Mouse (Mus musculus): Measurements from ENCODE around the gene Dcun1d4. TPM values are rescaled to one million over a fixed set of nuclear protein-coding genes. Genes with fewer than 3 reads are reported as not detected.
"Not testable (repeated sequence)": the region's sequence is repeated elsewhere in the genome, so short reads cannot be mapped to it uniquely, and the experiment has no call there.

Dcun1d4 gene
- total RNA-seq, 1 experiment = 14.9 TPM

- H3K4me1 ChIP-seq (ENCODE audit: control insufficient read depth in 2 of 2, insufficient read depth in 2 of 2, low read length in 2 of 2, poor library complexity in 1 of 2) = no peaks in the 10 kb centered on the region; a peak in 1 of 4 replicates
- no peak for DNase-seq (ENCODE audit: low read depth, low spot score)
Measured at GRCm38 (mm10) chr5:73573789-73574188, 93.0 kb downstream of the Dcun1d4 start.

DNA sequence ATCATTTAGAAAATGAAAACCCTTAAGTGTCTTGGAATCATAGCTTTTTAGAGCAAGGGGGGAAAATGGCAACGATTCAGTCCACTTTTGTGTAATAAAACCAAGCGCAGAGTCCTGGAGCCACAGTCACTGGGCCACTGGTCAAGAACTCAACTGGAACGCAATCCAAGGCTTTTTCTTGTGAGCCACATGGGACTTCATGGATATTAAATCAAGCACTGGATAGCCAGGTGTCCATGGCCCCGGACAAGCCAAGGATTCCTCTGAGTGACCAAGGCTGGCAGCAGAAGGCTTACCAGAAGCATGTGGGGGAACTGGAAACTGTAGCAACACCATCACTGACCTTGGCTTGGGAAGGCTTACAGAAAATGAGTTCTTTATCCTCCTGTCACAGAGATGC, 93.8 kb downstream of the Dcun1d4 start:
- no peak for TF ChIP-seq CHD2 (IDR thresholded peaks at IDR 0.05; ENCODE audit: low read depth, low read length)
- no peak for TF ChIP-seq HCFC1 (IDR thresholded peaks at IDR 0.05; ENCODE audit: borderline replicate concordance, insufficient read depth, low read length)
- TF ChIP-seq MAFK (IDR thresholded peaks at IDR 0.05; ENCODE audit: insufficient read depth, low read depth, low read length) = no peak
- no peak for TF ChIP-seq ZNF384 (IDR thresholded peaks at IDR 0.05; ENCODE audit: low read depth, low read length)
- TF ChIP-seq ZC3H11A (IDR thresholded peaks at IDR 0.05; ENCODE audit: borderline replicate concordance, low read depth, low read length) = no peak
- Histone ChIP-seq H3K4me3 (ENCODE audit: insufficient read depth in 1 of 2, low read depth in 1 of 2, low read length in 2 of 2, poor library complexity in 1 of 2, severe bottlenecking in 1 of 2) (no peak overlapping the region), H3K9me3 (ENCODE audit: control insufficient read depth, insufficient read depth, low read depth, low read length) (no peaks in the 10 kb centered on the region), H3K9ac (ENCODE audit: insufficient read depth, low read depth, low read length, poor library complexity, severe bottlenecking) (no peak overlapping the region), H3K27ac (ENCODE audit: insufficient read depth, low read depth, low read length, poor library complexity, severe bottlenecking) (no peak overlapping the region), H3K4me1 (ENCODE audit: control insufficient read depth in 2 of 2, insufficient read depth in 2 of 2, low read length in 2 of 2, poor library complexity in 1 of 2) (no peaks in the 10 kb centered on the region; a peak in 1 of 4 replicates), H3K36me3 (ENCODE audit: control insufficient read depth, insufficient read depth, low read length, poor library complexity, severe bottlenecking) (no peaks in the 10 kb centered on the region)
- in situ Hi-C loops (cut with MboI; ENCODE audit: low sequenced_read_pairs in 2 of 2, unreplicated experiment in 2 of 2) = no loop called here
- no peak for DNase-seq (ENCODE audit: low read depth, low spot score)

More at GRCm38 (mm10) chr5:73573789-73574188, 93.0 kb downstream of the Dcun1d4 start:
- Histone ChIP-seq H3K9me3 (ENCODE audit: control insufficient read depth, insufficient read depth, low read depth, low read length) (no peaks in the 10 kb centered on the region), H3K4me3 (ENCODE audit: insufficient read depth in 1 of 2, low read depth in 1 of 2, low read length in 2 of 2, poor library complexity in 1 of 2, severe bottlenecking in 1 of 2) (no peak overlapping the region), H3K9ac (ENCODE audit: insufficient read depth, low read depth, low read length, poor library complexity, severe bottlenecking) (no peak overlapping the region), H3K36me3 (ENCODE audit: control insufficient read depth, insufficient read depth, low read length, poor library complexity, severe bottlenecking) (no peaks in the 10 kb centered on the region), H3K27ac (ENCODE audit: insufficient read depth, low read depth, low read length, poor library complexity, severe bottlenecking) (no peak overlapping the region)
- no peak for TF ChIP-seq ZC3H11A (IDR thresholded peaks at IDR 0.05; ENCODE audit: borderline replicate concordance, low read depth, low read length)
- in situ Hi-C loops (cut with MboI; ENCODE audit: low sequenced_read_pairs in 2 of 2, unreplicated experiment in 2 of 2) = no loop called here

- no peak for DNase-seq (ENCODE audit: low read depth, low spot score)
- in situ Hi-C loops (cut with MboI; ENCODE audit: low sequenced_read_pairs in 2 of 2, unreplicated experiment in 2 of 2) = no loop called here
- no peak overlapping the region for H3K9ac ChIP-seq (ENCODE audit: insufficient read depth, low read depth, low read length, poor library complexity, severe bottlenecking)
Measured at GRCm38 (mm10) chr5:73576708-73577107, 95.9 kb downstream of the Dcun1d4 start.

DNA sequence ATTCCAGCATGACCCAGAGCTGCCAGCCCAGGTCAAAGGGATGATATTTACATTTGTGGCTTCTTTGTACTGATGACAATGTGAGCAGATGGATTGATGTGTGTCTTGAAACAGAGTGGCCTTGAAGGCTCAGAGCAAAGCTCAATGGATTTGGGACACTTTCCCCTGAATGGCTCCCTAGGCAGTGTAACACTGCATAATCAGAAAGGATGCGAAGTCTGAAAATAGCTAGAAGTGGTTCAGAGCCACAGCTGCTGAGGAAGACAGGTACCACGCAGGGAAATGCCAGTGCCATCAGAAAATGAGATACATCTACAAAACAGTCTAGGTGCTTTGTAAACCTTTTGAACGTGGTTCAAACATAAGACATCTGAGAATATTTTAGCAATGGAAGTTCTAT, 97.3 kb downstream of the Dcun1d4 start:
- H3K9ac ChIP-seq (ENCODE audit: insufficient read depth, low read depth, low read length, poor library complexity, severe bottlenecking) = no peak overlapping the region
- no peak overlapping the region for H3K4me3 ChIP-seq (ENCODE audit: insufficient read depth in 1 of 2, low read depth in 1 of 2, low read length in 2 of 2, poor library complexity in 1 of 2, severe bottlenecking in 1 of 2)
- TF ChIP-seq ZNF384 (IDR thresholded peaks at IDR 0.05; ENCODE audit: low read depth, low read length) (no peak), HCFC1 (IDR thresholded peaks at IDR 0.05; ENCODE audit: borderline replicate concordance, insufficient read depth, low read length) (no peak), ZC3H11A (IDR thresholded peaks at IDR 0.05; ENCODE audit: borderline replicate concordance, low read depth, low read length) (no peak), CHD2 (IDR thresholded peaks at IDR 0.05; ENCODE audit: low read depth, low read length) (no peak), MAFK (IDR thresholded peaks at IDR 0.05; ENCODE audit: insufficient read depth, low read depth, low read length) (no peak)
- no peaks in the 10 kb centered on the region; a peak in 1 of 4 replicates for H3K4me1 ChIP-seq (ENCODE audit: control insufficient read depth in 2 of 2, insufficient read depth in 2 of 2, low read length in 2 of 2, poor library complexity in 1 of 2)
- no peaks in the 10 kb centered on the region for H3K9me3 ChIP-seq (ENCODE audit: control insufficient read depth, insufficient read depth, low read depth, low read length)
- DNase-seq (ENCODE audit: low read depth, low spot score) = no peak
- no peak overlapping the region for H3K27ac ChIP-seq (ENCODE audit: insufficient read depth, low read depth, low read length, poor library complexity, severe bottlenecking)
- H3K36me3 ChIP-seq (ENCODE audit: control insufficient read depth, insufficient read depth, low read length, poor library complexity, severe bottlenecking) = no peaks in the 10 kb centered on the region
- in situ Hi-C loops (cut with MboI; ENCODE audit: low sequenced_read_pairs in 2 of 2, unreplicated experiment in 2 of 2) = no loop called here

More at GRCm38 (mm10) chr5:73576708-73577107, 95.9 kb downstream of the Dcun1d4 start:
- TF ChIP-seq ZC3H11A (IDR thresholded peaks at IDR 0.05; ENCODE audit: borderline replicate concordance, low read depth, low read length) (no peak), ZNF384 (IDR thresholded peaks at IDR 0.05; ENCODE audit: low read depth, low read length) (no peak), HCFC1 (IDR thresholded peaks at IDR 0.05; ENCODE audit: borderline replicate concordance, insufficient read depth, low read length) (no peak), CHD2 (IDR thresholded peaks at IDR 0.05; ENCODE audit: low read depth, low read length) (no peak), MAFK (IDR thresholded peaks at IDR 0.05; ENCODE audit: insufficient read depth, low read depth, low read length) (no peak)
- no peak overlapping the region for H3K27ac ChIP-seq (ENCODE audit: insufficient read depth, low read depth, low read length, poor library complexity, severe bottlenecking)
- no peaks in the 10 kb centered on the region for H3K9me3 ChIP-seq (ENCODE audit: control insufficient read depth, insufficient read depth, low read depth, low read length)
- H3K36me3 ChIP-seq (ENCODE audit: control insufficient read depth, insufficient read depth, low read length, poor library complexity, severe bottlenecking) = no peaks in the 10 kb centered on the region
- no peaks in the 10 kb centered on the region; a peak in 1 of 4 replicates for H3K4me1 ChIP-seq (ENCODE audit: control insufficient read depth in 2 of 2, insufficient read depth in 2 of 2, low read length in 2 of 2, poor library complexity in 1 of 2)
- H3K4me3 ChIP-seq (ENCODE audit: insufficient read depth in 1 of 2, low read depth in 1 of 2, low read length in 2 of 2, poor library complexity in 1 of 2, severe bottlenecking in 1 of 2) = no peak overlapping the region

DNA sequence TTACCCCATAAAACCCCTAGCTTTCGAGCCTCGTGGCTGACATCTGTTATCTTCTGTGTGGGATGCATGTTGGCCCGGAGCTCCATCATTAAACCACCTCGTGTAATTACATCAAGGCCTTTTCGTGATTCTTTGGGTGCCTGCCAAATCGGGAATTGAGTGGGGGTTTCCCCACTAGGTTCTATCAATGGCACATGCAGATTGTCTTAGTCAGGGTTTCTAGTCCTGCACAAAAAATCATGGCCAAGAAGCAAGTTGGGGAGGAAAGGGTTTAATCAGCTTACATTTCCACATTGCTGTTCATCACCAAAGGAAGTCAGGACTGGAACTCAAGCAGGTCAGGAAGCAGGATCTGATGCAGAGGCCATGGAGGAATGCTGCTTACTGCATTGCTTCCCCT, 103.2 kb downstream of the Dcun1d4 start:
- in situ Hi-C loops (cut with MboI; ENCODE audit: low sequenced_read_pairs in 2 of 2, unreplicated experiment in 2 of 2); H3K4me1 ChIP-seq (ENCODE audit: control insufficient read depth in 2 of 2, insufficient read depth in 2 of 2, low read length in 2 of 2, poor library complexity in 1 of 2); H3K4me3 ChIP-seq (ENCODE audit: insufficient read depth in 1 of 2, low read depth in 1 of 2, low read length in 2 of 2, poor library complexity in 1 of 2, severe bottlenecking in 1 of 2); H3K9ac ChIP-seq (ENCODE audit: insufficient read depth, low read depth, low read length, poor library complexity, severe bottlenecking); H3K9me3 ChIP-seq (ENCODE audit: control insufficient read depth, insufficient read depth, low read depth, low read length); H3K27ac ChIP-seq (ENCODE audit: insufficient read depth, low read depth, low read length, poor library complexity, severe bottlenecking); DNase-seq (ENCODE audit: low read depth, low spot score); H3K36me3 ChIP-seq (ENCODE audit: control insufficient read depth, insufficient read depth, low read length, poor library complexity, severe bottlenecking): not testable (repeated sequence)
